In genomic region chr14:48472179-48472578, GRCm38 (mm10) we compare ENCODE assay signal across 16 mouse cellular contexts. TPM values are rescaled to one million over a fixed set of nuclear protein-coding genes. Genes with fewer than 3 reads are reported as not detected.
DNase-seq lines count a peak whose midpoint lies in the region; ATAC-seq and TF ChIP-seq lines count a peak whose summit lies in the region.
"Had no signal": no experiment of that assay in that cellular context is flagged by ENCODE, and none has a peak within 500 bp of the region (broad histone marks: within the 10 kb centered on the region; RNA-seq: fewer than 3 reads in every experiment).

No protein-coding gene starts in this region.

- H3K4me2 ChIP-seq in intestine, postnatal 0 days (replicated peaks; ENCODE audit: low read depth) = no peak overlapping the region
- no peak overlapping the region for H3K4me2 ChIP-seq in liver, embryonic 12.5 days
- H3K4me2 ChIP-seq: embryonic facial prominence, embryonic 15.5 days; limb, embryonic 15.5 days had no signal

- 80% methylated on average over 9 of the region's 9 CpGs for WGBS in intestine, postnatal 0 days
- 56% methylated on average over 9 of the region's 9 CpGs for WGBS in liver, embryonic 12.5 days (ENCODE audit: insufficient replicate concordance)

- DNase-seq in brain, embryonic 14.5 days (ENCODE audit: low read depth) = peak; percentile 52
- DNase-seq in frontal cortex, postnatal 25 days (ENCODE audit: low spot score in 2 of 2) = peak; percentile 34 to 52
- DNase-seq in layer of hippocampus, postnatal 25 days (ENCODE audit: extremely low spot score in 1 of 2, low spot score in 1 of 2) = peak; percentile 35 to 49
- DNase-seq in heart, postnatal 4 days = no peak
- no peak for DNase-seq in cerebellum, adult 8-10 months
- DNase-seq: adrenal gland, postnatal 14 days; thymus, postnatal 14 days had no signal

- no peaks in the 10 kb centered on the region for H3K36me3 ChIP-seq in intestine, postnatal 0 days (ENCODE audit: control insufficient read depth, insufficient read depth)
- peaks cover 17% of the 10 kb centered on the region for H3K36me3 ChIP-seq in liver, embryonic 12.5 days

- H3K4me3 ChIP-seq in intestine, postnatal 0 days (ENCODE audit: low read depth, low read length) = no peak overlapping the region
- H3K4me3 ChIP-seq in liver, embryonic 12.5 days = no peak overlapping the region
- H3K4me3 ChIP-seq: embryonic facial prominence, embryonic 15.5 days; limb, embryonic 15.5 days; megakaryocyte, embryonic 14.5 days had no signal

- no peak overlapping the region for H3K9ac ChIP-seq in intestine, postnatal 0 days (ENCODE audit: low read depth, low read length)
- H3K9ac ChIP-seq in liver, embryonic 12.5 days = no peak overlapping the region
- H3K9ac ChIP-seq: embryonic facial prominence, embryonic 15.5 days; limb, embryonic 15.5 days had no signal

- no peak for TF ChIP-seq POLR2A in brain, embryonic 14.5 days (IDR thresholded peaks at IDR 0.05; ENCODE audit: borderline replicate concordance, extremely low read depth, insufficient read depth, insufficient read length, poor library complexity, severe bottlenecking)

- H3K4me1 ChIP-seq in intestine, postnatal 0 days (replicated peaks; ENCODE audit: control insufficient read depth, insufficient read depth, low read length) = no peaks in the 10 kb centered on the region
- H3K4me1 ChIP-seq in liver, embryonic 12.5 days = peaks cover 12% of the 10 kb centered on the region; the same call in 1 of the 2 replicates
- H3K4me1 ChIP-seq: embryonic facial prominence, embryonic 15.5 days; limb, embryonic 15.5 days; megakaryocyte, embryonic 14.5 days had no signal

- ATAC-seq in megakaryocyte progenitor cell, adult 5-6 weeks (replicated peaks; ENCODE audit: poor library complexity) = 0 out of 2 replicates have a peak, but pooled peaks have one; percentile 26
- ATAC-seq in intestine, postnatal 0 days = no peak
- ATAC-seq in liver, embryonic 12.5 days = no peak
- ATAC-seq: forebrain, embryonic 16.5 days had no signal

- TF ChIP-seq CTCF in brain, embryonic 14.5 days (IDR thresholded peaks at IDR 0.05; ENCODE audit: borderline replicate concordance, extremely low read depth, insufficient read depth, insufficient read length) = no peak
- no peak for TF ChIP-seq CTCF in intestine, postnatal 0 days (IDR thresholded peaks at IDR 0.05; ENCODE audit: low read depth)

- H3K27me3 ChIP-seq in intestine, postnatal 0 days (replicated peaks; ENCODE audit: control insufficient read depth, insufficient read depth, low read length) = no peaks in the 10 kb centered on the region
- H3K27me3 ChIP-seq in liver, embryonic 12.5 days (replicated peaks) = no peaks in the 10 kb centered on the region
- H3K27me3 ChIP-seq: embryonic facial prominence, embryonic 15.5 days; limb, embryonic 15.5 days; megakaryocyte, embryonic 14.5 days had no signal

- no peak overlapping the region for H3K27ac ChIP-seq in intestine, postnatal 0 days (ENCODE audit: low read depth, low read length)
- H3K27ac ChIP-seq in liver, embryonic 12.5 days = no peak overlapping the region
- H3K27ac ChIP-seq: embryonic facial prominence, embryonic 15.5 days; kidney, postnatal 0 days; limb, embryonic 15.5 days had no signal

- H3K9me3 ChIP-seq in intestine, postnatal 0 days (ENCODE audit: control insufficient read depth) = no peaks in the 10 kb centered on the region
- H3K9me3 ChIP-seq in liver, embryonic 12.5 days (replicated peaks) = no peaks in the 10 kb centered on the region
- H3K9me3 ChIP-seq: embryonic facial prominence, embryonic 15.5 days; G1E; limb, embryonic 15.5 days; megakaryocyte, embryonic 14.5 days had no signal

RNA-seq across cellular contexts. Expression of gene Tmem260, which starts 26.3 kb away (rescaled TPM):
- 18.3 and 19.6 TPM in 2 replicates for polyA plus RNA-seq in brain, embryonic 14.5 days (2012; rRNA removed)
- total RNA-seq in layer of hippocampus, postnatal 25 days (2021) = 10 to 100 TPM; 22.3 to 25.0 TPM
- total RNA-seq in megakaryocyte progenitor cell, adult 5-6 weeks (2015) = 16.4 and 24.7 TPM in 2 replicates
- total RNA-seq in megakaryocyte progenitor cell, adult 5-6 weeks (2017) = 17.8 and 19.7 TPM in 2 replicates
- 10 to 100 TPM; 11.6 to 12.5 TPM for total RNA-seq in heart, postnatal 4 days (2021)
- 6.2 and 7.1 TPM in 2 replicates for polyA plus RNA-seq in intestine, postnatal 0 days (2015; fragmentation: Nextera tagmentation; extraction: Ambion mirVana)
- 9.6 and 11.0 TPM in 2 replicates for polyA plus RNA-seq in liver, embryonic 12.5 days (2016; fragmentation: Nextera tagmentation; extraction: Ambion mirVana)

Comparison
In these comparisons a context has a peak if more than half of its experiments do, and no peak if none do; other contexts are left out.
1. DNase-seq: peak in brain, embryonic 14.5 days (single experiment), frontal cortex, postnatal 25 days (2 of 2) and layer of hippocampus, postnatal 25 days (2 of 2); none in heart, postnatal 4 days (single experiment) and cerebellum, adult 8-10 months (single experiment).